Mouse (Mus musculus) limb, embryonic 10.5 days (tissue): ENCODE measurements around the gene Mmp23. TPM values are rescaled to one million over a fixed set of nuclear protein-coding genes. Genes with fewer than 3 reads are reported as not detected.
"Not testable (repeated sequence)": the region's sequence is repeated elsewhere in the genome, so short reads cannot be mapped to it uniquely, and the experiment has no call there.

Source experiments
- DNase-seq: peaks from one replicate; pipeline ENCODE4 v3.0.0-alpha.2; 2017; ENCODE audit warnings: low spot score
- H3K27ac ChIP-seq: fragments of 300-500 bp; sonication (generic); 2 replicates; pipeline ENCODE4 v1.5.1; 2016; ENCODE audit warnings: mild to moderate bottlenecking
- H3K27me3 ChIP-seq: fragments of 300-500 bp; sonication (generic); 2 replicates; pipeline ENCODE4 v1.6.1; 2016; ENCODE audit warnings: low read depth, mild to moderate bottlenecking; ENCODE audit not compliant: poor library complexity, severe bottlenecking
- H3K36me3 ChIP-seq: fragments of 300-500 bp; sonication (generic); 2 replicates; pipeline ENCODE4 v1.6.1; 2016; ENCODE audit warnings: mild to moderate bottlenecking, moderate library complexity
- H3K4me1 ChIP-seq: fragments of 300-500 bp; sonication (generic); 2 replicates; pipeline ENCODE4 v1.6.1; 2016
- H3K4me3 ChIP-seq: fragments of 300-500 bp; sonication (generic); 2 replicates; pipeline ENCODE4 v1.5.1; 2016; ENCODE audit warnings: mild to moderate bottlenecking, moderate library complexity
- H3K9me3 ChIP-seq: fragments of 300-500 bp; sonication (generic); replicated peaks from 2 replicates; pipeline ENCODE4 v1.6.1; 2016; ENCODE audit warnings: mild to moderate bottlenecking
- WGBS: fragments of 180-500 bp; shearing (Covaris S2); methylation state at CpG from one replicate; pipeline ENCODE4 v1.1.7; 2016; 5-methylcytosine and 5-hydroxymethylcytosine counted together
- polyA plus RNA-seq: library from polyadenylated mRNA; unstranded; fragments of >200 nt; fragmentation: Nextera tagmentation; extraction: Ambion mirVana; gene quantifications from 2 replicates; pipeline ENCODE4 v1.2.1, GENCODE M21; 2016

The Mmp23 gene
- polyA plus RNA-seq, 1 experiment from 2014 or later = 10.4 TPM

DNA sequence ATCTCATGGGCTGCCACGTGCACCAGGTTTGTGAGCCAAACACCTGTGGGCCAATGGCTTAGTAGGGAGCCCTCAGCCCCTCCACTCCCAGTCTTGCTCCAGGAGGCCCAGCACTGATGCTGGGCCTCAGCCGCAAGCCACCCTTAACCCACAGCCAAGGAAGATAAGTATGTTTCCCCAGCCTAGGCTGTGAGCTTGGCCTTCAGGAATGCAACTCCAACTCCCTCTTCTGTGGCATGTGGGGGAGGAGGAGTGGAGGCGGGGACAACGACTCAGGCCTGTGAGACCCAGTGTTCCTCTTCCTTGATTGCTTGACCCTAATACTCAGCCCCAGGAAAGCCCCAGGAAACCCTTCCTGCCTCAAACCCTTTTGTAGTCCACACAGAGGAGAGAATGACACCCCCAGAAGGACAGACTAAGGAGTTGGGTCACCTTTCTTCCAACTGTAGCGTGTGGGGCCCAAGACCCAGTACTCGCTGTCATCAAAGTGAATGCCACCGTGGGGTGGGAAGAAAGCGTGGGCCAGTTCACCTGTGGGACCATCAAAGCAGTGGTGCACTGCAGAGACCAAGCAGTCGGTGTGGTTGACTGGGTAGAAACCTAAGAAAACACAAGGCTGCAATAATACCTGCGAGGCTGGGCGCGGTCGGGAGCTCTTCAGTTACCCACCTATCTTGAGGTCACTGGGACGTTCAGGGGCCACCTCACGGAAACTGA is 1.5 kb downstream of the Mmp23 start:
- no peak for DNase-seq
- Histone ChIP-seq H3K36me3 (peaks cover 71% of the 10 kb centered on the region), H3K9me3 (no peaks in the 10 kb centered on the region), H3K27ac (no peak overlapping the region), H3K27me3 (peaks cover 64% of the 10 kb centered on the region), H3K4me1 (peaks cover 44% of the 10 kb centered on the region), H3K4me3 (peak overlapping the region; percentile 65; the same call in 1 of the 2 replicates)
- WGBS = 68% methylated on average over 15 of the region's 15 CpGs

DNA sequence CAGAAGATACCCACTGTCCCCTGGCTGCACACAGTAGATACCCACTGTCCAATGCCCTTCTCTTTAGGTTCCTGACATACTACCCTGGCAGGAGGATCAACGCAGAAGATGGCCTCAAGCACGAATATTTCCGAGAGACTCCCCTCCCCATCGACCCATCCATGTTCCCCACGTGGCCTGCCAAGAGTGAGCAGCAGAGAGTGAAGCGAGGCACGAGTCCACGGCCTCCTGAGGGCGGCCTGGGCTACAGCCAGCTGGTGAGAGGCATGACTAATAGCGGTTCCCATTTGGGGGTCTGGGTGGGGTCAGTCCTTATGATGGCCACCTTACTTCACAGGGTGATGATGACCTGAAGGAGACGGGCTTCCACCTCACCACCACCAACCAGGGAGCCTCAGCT is 3.8 kb downstream of the Mmp23 start:
- Histone ChIP-seq H3K27me3 (peaks cover 40% of the 10 kb centered on the region), H3K4me1 (peaks cover 33% of the 10 kb centered on the region), H3K4me3 (no peak overlapping the region), H3K36me3 (peaks cover 80% of the 10 kb centered on the region), H3K9me3 (no peaks in the 10 kb centered on the region), H3K27ac (no peak overlapping the region)
- WGBS = 92% methylated on average over 11 of the region's 11 CpGs
- no peak for DNase-seq

DNA sequence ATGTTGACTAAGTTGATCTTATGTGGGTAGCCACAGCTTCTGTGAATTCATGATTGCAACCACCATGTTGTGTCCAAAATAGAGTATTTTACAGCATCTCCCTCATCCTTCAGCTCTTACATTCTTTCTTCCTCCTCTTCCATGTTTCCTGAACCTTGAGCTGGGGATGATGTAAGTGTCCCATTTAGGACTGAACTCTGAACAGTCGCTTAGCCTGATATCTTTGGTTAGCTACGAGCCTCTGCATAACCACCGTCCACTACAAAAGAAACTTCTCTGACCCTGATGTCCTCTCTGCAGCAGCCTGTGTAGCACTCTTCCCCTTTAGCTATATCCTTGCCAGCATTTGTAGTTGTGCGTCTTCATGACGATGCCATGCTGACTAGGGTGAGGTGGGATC is 7.5 kb downstream of the Mmp23 start:
- Histone ChIP-seq H3K27me3 (peaks cover 4% of the 10 kb centered on the region), H3K9me3 (no peaks in the 10 kb centered on the region), H3K4me1 (no peaks in the 10 kb centered on the region), H3K27ac (no peak overlapping the region), H3K4me3 (no peak overlapping the region), H3K36me3 (peaks cover 98% of the 10 kb centered on the region)
- no peak for DNase-seq
- WGBS = 96% methylated on average over 5 of the region's 5 CpGs

DNA sequence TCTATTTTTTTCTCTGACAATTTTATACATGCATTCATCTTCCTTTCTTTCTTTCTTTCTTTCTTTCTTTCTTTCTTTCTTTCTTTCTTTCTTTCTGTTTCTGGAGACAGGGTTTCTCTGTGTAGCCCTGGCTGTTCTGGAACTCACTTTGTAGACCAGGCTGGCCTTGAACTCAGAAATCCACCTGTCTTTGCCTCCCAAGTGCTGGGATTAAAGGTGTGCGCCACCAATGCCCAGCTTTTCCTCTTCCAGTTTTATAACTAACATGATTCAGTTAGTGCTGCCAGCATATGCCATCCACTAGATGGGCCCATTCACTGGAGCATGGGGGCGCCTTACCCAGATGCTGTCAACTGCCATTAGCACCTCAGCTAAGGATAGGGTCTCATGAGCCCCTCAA is 7.9 kb downstream of the Mmp23 start, which contains the start of gene Gm10563:
Gene Gm10563 (minus strand): TSS at position 101 of the 400 bp plus-strand sequence.
- not testable (repeated sequence) for H3K27ac ChIP-seq, H3K4me3 ChIP-seq, DNase-seq, H3K27me3 ChIP-seq, H3K9me3 ChIP-seq, H3K4me1 ChIP-seq
- peaks cover 98% of the 10 kb centered on the region for H3K36me3 ChIP-seq
- 90% methylated on average over 2 of the region's 2 CpGs for WGBS

DNA sequence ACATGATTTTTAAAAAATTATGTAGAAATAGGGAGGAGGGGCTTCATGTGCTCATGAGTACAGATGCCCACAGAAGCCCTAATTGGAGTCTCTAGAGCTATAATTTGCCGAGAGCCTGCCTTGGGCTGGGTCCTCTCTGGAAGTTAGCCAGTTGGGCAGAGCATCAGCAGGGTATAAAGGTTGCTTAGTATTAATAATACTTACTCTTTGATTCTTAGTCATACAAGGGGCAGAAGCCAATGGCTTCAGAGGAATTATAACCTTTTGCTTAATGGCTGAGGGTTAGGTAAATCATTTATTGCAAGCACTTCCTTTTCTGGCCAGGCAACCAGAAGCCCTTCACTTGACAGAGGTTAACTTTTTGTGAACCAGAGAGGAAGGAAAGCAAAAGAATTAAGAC is 9.7 kb downstream of the Mmp23 start:
- no peaks in the 10 kb centered on the region for H3K9me3 ChIP-seq
- no peaks in the 10 kb centered on the region for H3K4me1 ChIP-seq
- H3K27me3 ChIP-seq = no peaks in the 10 kb centered on the region
- H3K36me3 ChIP-seq = peaks cover 96% of the 10 kb centered on the region
- H3K4me3 ChIP-seq = no peak overlapping the region
- no peak for DNase-seq
- 98% methylated on average over 1 of the region's 1 CpGs for WGBS
- no peak overlapping the region for H3K27ac ChIP-seq

DNA sequence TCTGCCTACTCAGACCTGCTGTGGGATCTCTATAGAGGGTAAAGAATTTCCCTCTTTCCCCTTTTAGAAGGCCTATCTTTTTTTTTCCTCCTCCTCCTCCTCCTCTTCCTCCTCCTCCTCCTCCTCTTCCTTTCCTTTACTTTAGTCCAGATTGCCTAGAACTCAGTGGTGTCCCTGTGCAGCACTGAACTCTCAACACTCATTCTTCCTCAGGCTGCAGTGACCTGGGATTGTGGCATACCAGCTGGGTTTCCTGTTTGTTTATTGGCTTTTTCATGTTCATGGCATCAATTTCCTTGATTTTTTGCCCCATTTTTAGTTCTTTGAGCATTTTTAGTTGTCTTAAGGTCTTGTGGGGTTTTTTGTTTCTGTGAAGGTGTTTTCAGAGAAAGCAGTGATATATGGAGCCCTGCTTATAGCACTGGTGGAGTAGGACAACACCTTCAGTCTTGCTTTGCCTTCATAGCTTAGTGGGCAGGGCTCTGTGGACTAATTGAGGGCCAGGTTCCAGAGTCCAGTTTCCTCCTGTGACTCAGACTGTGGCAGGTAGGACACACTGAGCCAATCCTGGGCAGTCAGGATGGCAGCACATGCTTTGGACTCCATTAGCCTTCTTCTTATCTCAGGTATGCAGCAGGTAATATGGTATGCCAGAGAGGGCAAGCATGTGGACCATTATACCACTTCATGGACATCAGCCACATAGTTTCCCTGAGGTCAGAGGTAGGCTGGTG is 17.3 kb downstream of the Mmp23 start:
- Histone ChIP-seq H3K9me3 (no peaks in the 10 kb centered on the region), H3K27me3 (no peaks in the 10 kb centered on the region), H3K4me1 (no peaks in the 10 kb centered on the region), H3K4me3 (no peak overlapping the region), H3K27ac (no peak overlapping the region), H3K36me3 (peaks cover 98% of the 10 kb centered on the region)
- no peak for DNase-seq

DNA sequence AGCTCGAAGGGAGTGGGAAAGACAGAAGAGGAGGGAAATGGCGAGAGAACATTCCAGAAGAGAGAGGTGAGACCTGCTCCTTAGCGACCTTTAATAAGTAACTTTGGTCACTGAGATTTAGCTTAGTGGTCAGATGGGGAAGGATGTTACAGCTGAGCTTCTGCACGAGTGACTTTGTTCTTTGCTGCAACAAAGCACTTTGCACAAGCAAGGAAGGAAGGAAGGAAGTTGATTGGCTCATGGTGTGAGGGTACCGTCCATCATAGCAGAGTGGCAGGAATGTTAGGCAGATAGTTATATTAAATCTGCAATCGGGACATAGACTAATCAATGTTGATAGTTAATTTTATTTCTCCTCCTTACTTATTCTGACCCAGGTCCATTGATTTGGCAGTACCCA is 22.9 kb downstream of the Mmp23 start:
- Histone ChIP-seq H3K27ac (no peak overlapping the region), H3K36me3 (peaks cover 82% of the 10 kb centered on the region), H3K4me3 (no peak overlapping the region), H3K4me1 (0 out of 2 replicates have a peak, but pooled peaks cover 3% of the 10 kb centered on the region), H3K9me3 (no peaks in the 10 kb centered on the region), H3K27me3 (no peaks in the 10 kb centered on the region)
- 90% methylated on average over 6 of the region's 6 CpGs for WGBS
- no peak for DNase-seq

DNA sequence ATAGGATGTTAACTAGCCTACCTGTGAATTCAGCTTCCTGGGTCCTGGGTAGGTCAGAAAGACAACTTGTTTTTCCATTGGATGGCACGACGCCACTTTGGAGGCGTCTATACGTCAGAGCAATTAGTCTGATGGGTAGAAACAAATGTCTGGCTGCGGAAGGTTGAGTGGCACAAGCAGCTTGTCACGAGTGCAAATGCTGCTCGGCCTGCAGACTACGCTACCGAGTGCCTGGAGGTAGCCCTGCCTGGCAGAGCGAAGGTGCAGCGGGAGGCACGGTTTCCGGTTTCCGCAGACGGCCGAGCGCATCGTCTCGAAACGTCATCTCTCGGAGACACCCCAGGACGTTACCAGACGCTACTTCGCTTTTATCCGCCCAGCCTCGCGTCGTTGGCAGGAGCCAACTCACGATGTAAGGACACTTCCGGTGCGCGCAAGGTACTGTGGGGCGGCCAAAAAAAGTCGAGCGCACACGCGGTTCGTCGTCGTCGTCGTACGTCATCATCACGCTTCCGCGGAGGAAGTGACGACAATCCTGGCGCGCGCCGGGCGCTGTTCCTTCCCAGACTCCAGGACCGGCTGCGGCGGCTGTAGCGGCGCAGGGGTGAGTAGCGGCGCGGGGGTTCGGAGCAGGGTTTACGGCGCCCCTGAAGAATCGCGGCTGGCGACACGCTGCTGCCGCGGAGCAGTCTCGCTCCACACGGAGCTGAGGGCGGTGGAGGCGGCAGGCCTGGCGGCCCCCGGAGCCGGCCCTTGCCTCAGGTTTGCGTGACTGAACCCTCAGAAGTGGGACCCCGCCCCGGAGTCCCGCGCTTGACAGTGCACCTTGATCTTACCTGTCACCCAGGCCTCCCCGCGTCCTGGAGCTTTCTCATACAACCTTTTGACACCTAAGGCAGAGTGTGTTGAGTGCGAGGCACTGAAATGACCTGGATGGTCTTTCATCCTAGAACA is 28.6 kb downstream of the Mmp23 start, which contains the start of gene Cdk11b:
Gene Cdk11b (plus strand): TSS at position 517 of the 954 bp plus-strand sequence.
- Histone ChIP-seq H3K36me3 (peaks cover 53% of the 10 kb centered on the region), H3K4me1 (peaks cover 12% of the 10 kb centered on the region; the same call in 1 of the 2 replicates), H3K9me3 (no peaks in the 10 kb centered on the region), H3K4me3 (peak within 1 kb of the TSS; percentile 78), H3K27ac (peak within 1 kb of the TSS; percentile 86), H3K27me3 (no peaks in the 10 kb centered on the region)
- under 1% methylated on average over 81 of the region's 84 CpGs for whole genome bisulfite sequencing
- peak; percentile 98 for DNase-seq

DNA sequence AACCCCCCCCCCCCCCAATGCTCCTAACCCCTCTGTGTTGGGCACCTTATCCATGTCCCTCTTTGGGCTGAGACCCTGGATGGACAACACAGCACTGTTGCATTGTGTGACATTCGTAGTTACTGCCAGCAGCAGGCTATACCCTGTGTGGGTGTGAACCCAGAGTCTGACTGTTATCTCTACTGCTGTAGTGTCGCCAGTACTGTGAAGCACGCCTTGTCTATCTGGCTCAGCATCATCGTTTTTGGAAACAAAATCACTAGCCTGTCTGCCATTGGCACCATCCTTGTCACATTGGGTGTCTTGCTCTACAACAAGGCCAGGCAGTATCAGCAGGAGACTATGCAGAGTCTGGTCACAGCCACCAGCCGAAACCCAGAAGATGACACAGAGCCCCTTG is 34.9 kb downstream of the Mmp23 start:
- 97% methylated on average over 5 of the region's 5 CpGs for WGBS
- Histone ChIP-seq H3K9me3 (no peaks in the 10 kb centered on the region), H3K36me3 (peaks cover 86% of the 10 kb centered on the region), H3K27me3 (no peaks in the 10 kb centered on the region), H3K4me1 (peaks cover under 1% of the 10 kb centered on the region; the same call in 1 of the 2 replicates), H3K4me3 (no peak overlapping the region), H3K27ac (no peak overlapping the region)
- no peak for DNase-seq

DNA sequence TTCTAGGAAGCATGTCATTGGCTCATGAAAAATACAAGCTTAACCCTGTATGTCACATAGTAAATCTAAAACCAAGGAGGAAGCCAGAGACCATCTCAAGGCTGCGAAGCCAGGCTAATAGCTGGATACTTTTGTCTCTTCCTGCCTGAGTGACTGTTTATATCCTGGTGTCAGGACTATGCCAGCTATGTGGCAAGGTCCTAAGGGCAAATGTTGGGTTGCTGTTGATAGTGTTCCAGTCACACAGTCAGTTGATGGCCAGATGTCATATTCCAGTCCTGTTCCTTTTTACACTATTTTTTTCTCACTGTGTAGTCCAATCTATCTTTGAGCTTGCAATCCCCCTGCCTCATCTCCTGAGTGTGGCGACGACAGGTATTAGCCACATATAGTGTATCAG is 39.9 kb downstream of the Mmp23 start:
- Histone ChIP-seq H3K36me3 (peaks cover 87% of the 10 kb centered on the region), H3K27me3 (no peaks in the 10 kb centered on the region), H3K9me3 (no peaks in the 10 kb centered on the region), H3K27ac (no peak overlapping the region), H3K4me1 (no peaks in the 10 kb centered on the region), H3K4me3 (no peak overlapping the region)
- WGBS = 97% methylated on average over 3 of the region's 3 CpGs
- no peak for DNase-seq

DNA sequence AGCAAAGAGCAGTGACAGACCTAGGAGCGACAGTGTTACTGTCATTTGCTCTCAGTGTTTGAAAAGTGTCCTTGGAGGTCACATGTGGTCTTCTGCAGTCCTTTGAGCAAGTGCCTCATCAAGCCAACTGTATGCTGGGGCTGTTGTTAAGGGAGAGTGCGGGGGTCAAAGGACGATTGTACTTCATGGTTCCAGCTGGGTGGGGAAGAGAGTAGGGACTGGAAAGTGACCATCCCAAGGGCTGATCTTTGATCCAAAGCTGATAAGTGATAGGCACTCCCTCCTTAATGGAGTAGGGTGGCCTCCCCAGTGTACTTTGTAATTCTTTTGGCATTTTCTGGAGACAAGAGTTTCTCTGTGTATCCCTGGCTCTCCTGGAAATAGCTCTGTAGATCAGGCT is 41.3 kb downstream of the Mmp23 start:
- no peaks in the 10 kb centered on the region for H3K4me1 ChIP-seq
- peaks cover 85% of the 10 kb centered on the region for H3K36me3 ChIP-seq
- H3K27ac ChIP-seq = no peak overlapping the region
- WGBS = 94% methylated on average over 3 of the region's 3 CpGs
- DNase-seq = no peak
- no peaks in the 10 kb centered on the region for H3K9me3 ChIP-seq
- no peak overlapping the region for H3K4me3 ChIP-seq
- no peaks in the 10 kb centered on the region for H3K27me3 ChIP-seq

DNA sequence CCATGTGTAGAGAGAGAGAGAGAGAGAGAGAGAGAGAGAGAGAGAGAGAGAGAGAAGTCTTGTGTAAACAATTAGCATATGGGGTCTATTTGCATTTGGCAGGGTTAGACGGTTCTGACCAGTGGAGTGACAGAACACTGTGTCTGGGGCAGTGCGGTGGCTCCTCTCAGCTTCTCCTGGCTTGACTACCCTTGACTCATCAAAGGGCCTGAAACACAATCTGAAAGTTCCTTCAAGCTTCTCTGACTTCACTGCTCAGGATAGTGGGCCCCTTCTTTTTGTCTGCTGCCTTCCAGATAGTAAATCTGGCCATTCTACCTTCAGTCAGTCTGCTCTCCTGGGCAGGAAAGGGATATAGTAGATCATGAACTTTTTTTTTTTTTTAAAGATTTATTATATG is 46.4 kb downstream of the Mmp23 start:
- Histone ChIP-seq H3K9me3 (no peaks in the 10 kb centered on the region), H3K36me3 (peaks cover 80% of the 10 kb centered on the region), H3K4me3 (no peak overlapping the region), H3K4me1 (peaks cover 11% of the 10 kb centered on the region), H3K27ac (no peak overlapping the region), H3K27me3 (no peaks in the 10 kb centered on the region)
- WGBS = 91% methylated on average over 2 of the region's 2 CpGs
- DNase-seq = no peak
